Mouse (Mus musculus) monocyte, adult 2 months (primary cell): ENCODE data around the gene Gm31371.
"Not testable (repeated sequence)": the region's sequence is repeated elsewhere in the genome, so short reads cannot be mapped to it uniquely, and the experiment has no call there.

Experiments
- DNase-seq, 2 experiments: peaks; one replicate each; pipeline ENCODE4 v3.0.0; 2022; ENCODE audit warnings: low spot score in 2 of 2, low read depth in 1 of 2

Gm31371 gene

DNA sequence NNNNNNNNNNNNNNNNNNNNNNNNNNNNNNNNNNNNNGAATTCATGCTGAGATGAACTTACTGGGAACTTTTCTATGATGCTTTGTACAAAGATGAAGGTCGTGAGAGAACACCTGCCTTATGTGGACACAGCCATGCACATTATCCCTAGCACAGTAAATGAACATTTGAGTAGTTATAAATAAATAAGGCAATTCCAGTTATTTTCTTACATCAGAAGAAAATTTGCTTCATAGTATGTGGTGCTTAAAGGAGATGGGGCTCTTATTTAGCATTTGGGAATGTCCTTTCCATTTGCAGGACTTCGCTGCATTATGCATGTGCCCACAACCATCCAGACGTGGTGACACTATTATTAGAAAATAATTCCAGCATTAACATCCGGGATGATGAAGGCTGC is at the start of gene Gm31371:
TSS of gene Gm31371 (plus strand) at position 301 of the 400 bp plus-strand sequence.
- not testable (repeated sequence) for DNase-seq

DNA sequence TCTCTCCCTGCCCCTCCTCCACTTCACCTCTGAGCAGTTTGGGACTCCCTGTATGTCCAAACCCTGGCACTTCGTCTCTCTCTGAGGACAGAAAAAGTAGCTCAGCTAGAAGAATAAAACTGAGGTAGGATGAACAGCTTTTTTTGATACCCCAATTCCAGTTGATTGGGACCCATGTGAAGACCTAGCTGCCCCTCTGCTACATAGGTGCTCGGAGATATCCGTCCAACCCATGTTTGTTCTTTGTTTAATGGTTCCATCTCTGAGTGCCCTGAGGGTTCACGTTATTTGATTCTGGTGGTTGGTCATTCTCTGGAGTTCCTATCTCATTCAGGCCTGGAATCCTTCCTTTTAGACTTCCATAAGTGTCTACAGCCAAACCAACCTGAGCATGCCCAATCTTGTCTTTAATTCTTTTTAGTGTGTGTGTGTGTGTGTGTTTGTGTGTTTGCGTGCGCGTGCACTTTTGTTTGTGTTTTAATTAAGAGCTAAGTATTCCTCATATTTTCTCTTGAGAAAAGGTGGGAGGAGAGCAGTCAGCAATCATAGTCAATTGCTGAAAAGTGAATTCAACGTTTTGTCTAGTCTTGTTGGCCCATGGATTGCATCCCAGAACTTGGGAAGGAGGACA is 3.3 kb downstream of the Gm31371 start:
- not testable (repeated sequence) for DNase-seq

DNA sequence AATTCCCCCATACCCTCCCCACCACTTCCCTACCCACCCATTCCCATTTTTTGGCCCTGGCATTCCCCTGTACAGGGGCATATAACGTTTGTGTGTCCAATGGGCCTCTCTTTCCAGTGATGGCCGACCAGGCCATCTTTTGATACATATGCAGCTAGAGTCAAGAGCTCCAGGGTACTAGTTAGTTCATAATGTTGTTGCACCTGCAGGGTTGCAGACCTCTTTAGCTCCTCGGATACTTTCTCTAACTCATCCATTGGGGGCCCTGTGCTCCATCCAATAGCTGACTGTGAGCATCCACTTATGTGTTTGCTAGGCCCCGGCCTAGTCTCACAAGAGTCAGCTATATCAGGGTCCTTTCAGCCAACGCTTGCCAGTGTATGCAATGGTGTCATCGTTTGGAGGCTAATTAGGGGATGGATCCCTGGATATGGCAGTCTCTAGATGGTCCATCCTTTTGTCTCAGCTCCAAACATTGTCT is 5.7 kb downstream of the Gm31371 start:
- DNase-seq: not testable (repeated sequence)

DNA sequence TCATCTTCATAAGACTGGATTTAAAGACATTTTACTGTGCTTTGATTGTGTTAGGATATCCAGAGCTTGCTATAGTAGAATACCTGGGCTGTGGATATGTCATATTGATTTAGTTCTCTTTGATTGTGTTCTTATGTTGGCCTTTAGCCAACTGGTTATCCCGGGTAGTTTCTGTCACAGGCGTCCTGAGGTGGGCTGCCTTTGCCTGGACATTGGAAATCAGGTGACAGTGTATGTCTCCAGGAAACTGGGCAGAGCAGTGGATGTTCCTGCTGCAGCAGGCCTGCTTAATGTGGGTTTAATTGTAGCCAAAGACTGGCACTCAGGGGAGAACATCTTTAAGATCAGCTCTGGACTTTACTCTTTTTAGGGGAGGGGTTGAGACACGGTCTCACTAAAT is 15.9 kb downstream of the Gm31371 start:
- not testable (repeated sequence) for DNase-seq

DNA sequence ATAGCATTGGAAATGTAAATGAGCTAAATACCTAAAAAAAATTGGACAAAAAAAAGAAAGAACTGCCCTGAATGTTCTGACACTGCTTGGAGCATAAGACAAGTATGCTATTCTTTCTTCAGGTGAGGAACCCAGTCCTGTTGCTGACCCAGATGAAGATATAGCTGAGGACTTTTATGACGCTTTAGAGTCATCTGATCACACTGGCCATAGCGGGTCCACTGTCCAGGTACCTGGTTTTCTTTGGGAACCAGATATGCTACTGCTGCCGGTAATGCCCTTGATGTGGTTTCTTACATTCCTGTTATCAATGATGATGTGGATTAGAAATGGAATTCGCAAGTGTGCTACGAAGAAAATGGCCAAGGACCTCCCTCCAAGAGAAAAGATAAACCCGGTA is 31.1 kb downstream of the Gm31371 start:
- DNase-seq: peak in 1 of 2 experiments; percentile 9

DNA sequence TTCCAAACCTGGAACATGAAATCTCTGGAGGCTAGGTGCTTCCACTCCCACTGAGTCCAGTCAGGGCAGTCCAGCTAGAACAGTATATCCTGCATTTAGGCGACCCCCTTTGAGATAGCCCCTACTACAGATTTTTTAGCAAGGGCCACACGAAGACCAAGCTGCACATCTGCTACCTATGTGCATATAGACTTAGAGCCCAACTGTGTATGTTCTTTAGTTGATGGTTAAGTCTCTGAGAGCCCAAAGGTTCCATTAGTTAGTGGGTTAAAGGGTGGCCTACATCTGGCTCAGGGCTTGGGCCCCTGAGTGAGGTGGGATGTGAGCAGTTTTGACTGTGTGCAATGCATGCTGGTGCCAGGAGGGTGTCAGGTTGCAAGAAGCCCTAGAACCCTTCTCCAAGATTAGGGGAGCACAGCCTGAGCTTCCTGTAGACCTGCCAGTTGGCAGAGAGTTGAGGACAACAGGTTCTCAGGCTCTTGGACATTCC is 32.4 kb downstream of the Gm31371 start:
- DNase-seq: not testable (repeated sequence)

DNA sequence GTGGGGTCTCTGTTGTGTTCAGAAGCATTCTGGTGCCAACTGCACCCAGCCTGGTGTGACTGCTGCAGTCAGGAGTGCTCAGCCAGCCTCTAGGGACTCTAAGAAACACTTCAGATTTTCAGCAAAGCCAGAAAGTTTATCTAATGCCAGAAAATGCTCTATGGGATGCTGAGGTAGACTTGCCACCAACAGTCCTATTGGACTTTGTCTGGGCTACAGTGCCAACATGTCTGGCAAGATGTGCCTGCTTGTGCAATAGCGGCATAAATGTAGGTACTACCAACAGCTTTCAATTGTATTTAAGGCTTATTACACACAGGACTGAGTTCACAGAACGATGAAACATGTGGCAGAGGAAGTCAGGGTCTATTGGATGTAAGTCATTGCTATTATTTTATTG is 57.7 kb downstream of the Gm31371 start:
- DNase-seq: no peak

DNA sequence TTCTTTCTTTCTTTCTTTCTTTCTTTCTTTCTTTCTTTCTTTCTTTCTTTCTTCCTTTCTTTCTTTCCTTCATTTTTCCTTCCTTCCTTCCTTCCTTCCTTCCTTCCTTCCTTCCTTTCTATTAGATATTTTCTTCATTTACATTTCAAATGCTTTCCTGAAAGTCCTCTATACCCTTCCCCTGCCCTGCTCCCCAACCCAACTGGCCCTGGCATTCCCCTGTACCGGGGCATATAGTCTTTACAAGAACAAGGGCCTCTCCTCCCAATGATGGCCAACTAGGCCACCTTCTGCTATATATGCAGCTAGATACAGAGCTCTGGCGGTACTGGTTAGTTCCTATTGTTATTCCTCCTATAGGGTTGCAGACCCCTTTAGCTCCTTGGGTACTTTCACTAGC is 60.6 kb downstream of the Gm31371 start:
- DNase-seq: not testable (repeated sequence)

DNA sequence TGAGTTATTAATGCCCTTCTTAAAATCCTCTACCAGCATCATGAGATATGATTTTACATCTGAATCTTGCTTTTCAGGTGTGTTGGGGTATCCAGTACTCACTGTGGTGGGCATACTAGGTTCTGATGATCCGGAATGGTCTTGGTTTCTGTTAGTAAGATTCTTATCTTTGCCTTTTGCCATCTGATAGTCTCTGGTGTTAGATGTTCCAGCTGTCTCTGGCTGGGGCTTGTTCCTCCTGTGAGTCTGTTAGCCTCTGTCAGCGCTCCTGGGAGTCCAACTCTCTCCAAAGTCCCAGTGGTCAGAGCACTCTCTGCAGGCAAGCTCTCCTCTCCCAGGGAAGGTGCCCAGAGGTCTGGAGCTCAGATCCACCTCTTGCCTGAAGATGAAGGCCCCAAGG is 65.0 kb downstream of the Gm31371 start:
- peak in 1 of 2 experiments; percentile 21 for DNase-seq

DNA sequence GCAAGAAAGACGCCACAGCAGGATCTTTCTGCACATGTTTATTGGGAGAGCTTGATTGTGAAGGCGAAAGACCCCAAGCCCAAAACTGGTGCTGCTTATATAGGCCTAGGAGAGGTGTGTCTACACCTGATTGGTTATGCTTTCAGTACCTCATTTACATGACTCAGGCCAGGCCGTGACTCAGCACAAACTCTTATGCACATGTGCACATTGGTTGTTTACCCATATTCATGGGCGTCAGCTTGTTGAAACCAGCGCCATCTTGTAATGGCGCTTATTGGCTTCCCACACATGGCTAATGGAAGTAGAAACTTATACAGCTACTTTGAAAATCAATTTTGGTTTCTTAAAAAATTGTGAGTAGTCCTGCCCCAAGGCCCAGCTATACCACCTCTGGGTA is 72.0 kb downstream of the Gm31371 start:
- DNase-seq: not testable (repeated sequence)
